Mouse (Mus musculus): ENCODE results near the gene Gm11595. TPM values are rescaled to one million over a fixed set of nuclear protein-coding genes. Genes with fewer than 3 reads are reported as not detected.

Gene Gm11595
- polyA plus RNA-seq, 2 experiments: not detected

GRCm38 (mm10) chr11:99734190-99734589 is 38.5 kb downstream of the Gm11595 start, which contains the start of gene Gm14180:
Gene Gm14180 (minus strand): TSS chr11:99734290.
- Histone ChIP-seq H3K4me3 (ENCODE audit: insufficient read depth in 1 of 2, low read depth in 2 of 2, low read length in 2 of 2) (no peak within 1 kb of the TSS), H3K4me1 (replicated peaks; ENCODE audit: control insufficient read depth in 2 of 2, insufficient read depth in 2 of 2, low read length in 1 of 2) (no peaks in the 10 kb centered on the region), H3K27ac (no peak within 1 kb of the TSS), H3K27me3 (ENCODE audit: control insufficient read depth, insufficient read depth, low read length) (no peaks in the 10 kb centered on the region), H3K36me3 (replicated peaks; ENCODE audit: control insufficient read depth, insufficient read depth, low read depth) (no peaks in the 10 kb centered on the region), H3K4me2 (ENCODE audit: low read depth) (no peak within 1 kb of the TSS), H3K9me3 (ENCODE audit: control insufficient read depth, low read length) (no peaks in the 10 kb centered on the region), H3K9ac (replicated peaks) (no peak within 1 kb of the TSS)
- 35% methylated on average over 2 of the region's 2 CpGs for WGBS (ENCODE audit: insufficient replicate concordance)
- DNase-seq (ENCODE audit: low read depth in 3 of 3, low spot score in 3 of 3) (no peak), ATAC-seq (ENCODE audit: insufficient read depth) (no peak)
- TF ChIP-seq EP300 (IDR thresholded peaks at IDR 0.05; ENCODE audit: low read depth) (no peak), CTCF (IDR thresholded peaks at IDR 0.05; ENCODE audit: low read depth) (no peak)

DNA sequence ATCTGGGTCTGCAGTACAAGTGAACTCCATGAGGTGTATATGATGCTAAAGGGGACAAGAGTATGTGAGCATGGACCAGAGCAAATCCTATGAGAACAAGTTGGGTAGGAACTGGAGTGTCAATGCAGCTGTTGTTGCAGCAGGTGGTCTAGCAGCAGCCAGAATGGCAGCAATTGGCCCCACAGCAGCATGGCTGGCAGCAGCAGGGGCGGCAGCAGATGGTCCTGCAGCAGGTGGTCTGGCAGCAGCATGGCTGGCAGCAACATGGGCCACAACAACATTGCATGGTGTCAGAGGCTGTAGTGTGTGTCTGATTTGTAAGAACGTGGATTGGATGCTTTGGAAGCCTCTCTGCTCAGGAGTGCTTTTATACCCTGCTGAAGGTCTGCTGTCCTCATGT is 48.7 kb downstream of the Gm11595 start:
- WGBS (ENCODE audit: insufficient replicate concordance): 66% methylated on average over 2 of the region's 2 CpGs
- no peak overlapping the region for H3K4me3 ChIP-seq (ENCODE audit: insufficient read depth in 1 of 2, low read depth in 2 of 2, low read length in 2 of 2)
- no peaks in the 10 kb centered on the region for H3K36me3 ChIP-seq (replicated peaks; ENCODE audit: control insufficient read depth, insufficient read depth, low read depth)
- no peak for ATAC-seq (ENCODE audit: insufficient read depth)
- DNase-seq (ENCODE audit: low read depth in 3 of 3, low spot score in 3 of 3): no peak
- H3K27me3 ChIP-seq (ENCODE audit: control insufficient read depth, insufficient read depth, low read length): no peaks in the 10 kb centered on the region
- H3K9ac ChIP-seq (replicated peaks): no peak overlapping the region
- H3K4me2 ChIP-seq (ENCODE audit: low read depth): no peak overlapping the region
- H3K9me3 ChIP-seq (ENCODE audit: control insufficient read depth, low read length): no peaks in the 10 kb centered on the region
- no peak for TF ChIP-seq CTCF (IDR thresholded peaks at IDR 0.05; ENCODE audit: low read depth)
- no peak for TF ChIP-seq EP300 (IDR thresholded peaks at IDR 0.05; ENCODE audit: low read depth)
- H3K4me1 ChIP-seq (replicated peaks; ENCODE audit: control insufficient read depth in 2 of 2, insufficient read depth in 2 of 2, low read length in 1 of 2): no peaks in the 10 kb centered on the region
- H3K27ac ChIP-seq: no peak overlapping the region

Other genes with a start within 250 kb of the Gm11595 start
Only the 30 nearest of the 42 such genes appear.
- gene Krtap9-3, start 174.8 kb downstream of the Gm11595 start, polyA plus RNA-seq (2012; rRNA removed): not detected in 2 replicates
- not detected in 2 replicates for gene Krtap9-3, start 174.8 kb downstream of the Gm11595 start, polyA plus RNA-seq (2014; fragmentation: Nextera tagmentation; extraction: Ambion mirVana)
- gene Gm11938, start 169.6 kb downstream of the Gm11595 start, polyA plus RNA-seq (2012; rRNA removed): not detected in 2 replicates
- gene Gm11938, start 169.6 kb downstream of the Gm11595 start, polyA plus RNA-seq (2014; fragmentation: Nextera tagmentation; extraction: Ambion mirVana): not detected in 2 replicates
- gene Gm11937, start 162.7 kb downstream of the Gm11595 start, polyA plus RNA-seq (2012; rRNA removed): not detected in 2 replicates
- gene Gm11937, start 162.7 kb downstream of the Gm11595 start, polyA plus RNA-seq (2014; fragmentation: Nextera tagmentation; extraction: Ambion mirVana): not detected in 2 replicates
- gene Krtap2-4, start 158.1 kb downstream of the Gm11595 start, polyA plus RNA-seq (2012; rRNA removed): not detected in 2 replicates
- not detected in 2 replicates for gene Krtap2-4, start 158.1 kb downstream of the Gm11595 start, polyA plus RNA-seq (2014; fragmentation: Nextera tagmentation; extraction: Ambion mirVana)
- gene Gm11562, start 152.5 kb downstream of the Gm11595 start, polyA plus RNA-seq (2012; rRNA removed): not detected in 2 replicates
- gene Gm11562, start 152.5 kb downstream of the Gm11595 start, polyA plus RNA-seq (2014; fragmentation: Nextera tagmentation; extraction: Ambion mirVana): not detected in 2 replicates
- gene Krtap4-1, start 144.7 kb downstream of the Gm11595 start, polyA plus RNA-seq (2012; rRNA removed): not detected in 2 replicates
- not detected in 2 replicates for gene Krtap4-1, start 144.7 kb downstream of the Gm11595 start, polyA plus RNA-seq (2014; fragmentation: Nextera tagmentation; extraction: Ambion mirVana)
- gene Krtap4-2, start 137.8 kb downstream of the Gm11595 start, polyA plus RNA-seq (2012; rRNA removed): not detected in 2 replicates
- not detected in 2 replicates for gene Krtap4-2, start 137.8 kb downstream of the Gm11595 start, polyA plus RNA-seq (2014; fragmentation: Nextera tagmentation; extraction: Ambion mirVana)
- gene Krtap4-7, start 128.8 kb downstream of the Gm11595 start, polyA plus RNA-seq (2012; rRNA removed): not detected in 2 replicates
- gene Krtap4-7, start 128.8 kb downstream of the Gm11595 start, polyA plus RNA-seq (2014; fragmentation: Nextera tagmentation; extraction: Ambion mirVana): not detected in 2 replicates
- gene Gm11555, start 122.7 kb downstream of the Gm11595 start, polyA plus RNA-seq (2012; rRNA removed): not detected in 2 replicates
- gene Gm11555, start 122.7 kb downstream of the Gm11595 start, polyA plus RNA-seq (2014; fragmentation: Nextera tagmentation; extraction: Ambion mirVana): not detected in 2 replicates
- gene Gm11563, start 114.0 kb downstream of the Gm11595 start, polyA plus RNA-seq (2012; rRNA removed): not detected in 2 replicates
- gene Gm11563, start 114.0 kb downstream of the Gm11595 start, polyA plus RNA-seq (2014; fragmentation: Nextera tagmentation; extraction: Ambion mirVana): not detected in 2 replicates
- gene Krtap4-6, start 107.0 kb downstream of the Gm11595 start, polyA plus RNA-seq (2012; rRNA removed): not detected in 2 replicates
- gene Krtap4-6, start 107.0 kb downstream of the Gm11595 start, polyA plus RNA-seq (2014; fragmentation: Nextera tagmentation; extraction: Ambion mirVana): not detected in 2 replicates
- not detected in 2 replicates for gene Gm14190, start 82.2 kb downstream of the Gm11595 start, polyA plus RNA-seq (2012; rRNA removed)
- not detected in 2 replicates for gene Gm14190, start 82.2 kb downstream of the Gm11595 start, polyA plus RNA-seq (2014; fragmentation: Nextera tagmentation; extraction: Ambion mirVana)
- not detected in 2 replicates for gene Gm14180, start 38.6 kb downstream of the Gm11595 start, polyA plus RNA-seq (2012; rRNA removed)
- not detected in 2 replicates for gene Gm14180, start 38.6 kb downstream of the Gm11595 start, polyA plus RNA-seq (2014; fragmentation: Nextera tagmentation; extraction: Ambion mirVana)
- not detected in 2 replicates for gene Krtap4-8, start 7.8 kb upstream of the Gm11595 start, polyA plus RNA-seq (2012; rRNA removed)
- gene Krtap4-8, start 7.8 kb upstream of the Gm11595 start, polyA plus RNA-seq (2014; fragmentation: Nextera tagmentation; extraction: Ambion mirVana): not detected in 2 replicates
- gene Krtap4-9, start 12.3 kb upstream of the Gm11595 start, polyA plus RNA-seq (2012; rRNA removed): not detected in 2 replicates
- gene Krtap4-9, start 12.3 kb upstream of the Gm11595 start, polyA plus RNA-seq (2014; fragmentation: Nextera tagmentation; extraction: Ambion mirVana): not detected in 2 replicates
- not detected in 2 replicates for gene Gm11596, start 20.6 kb upstream of the Gm11595 start, polyA plus RNA-seq (2012; rRNA removed)
- not detected in 2 replicates for gene Gm11596, start 20.6 kb upstream of the Gm11595 start, polyA plus RNA-seq (2014; fragmentation: Nextera tagmentation; extraction: Ambion mirVana)
- gene Gm11569, start 26.0 kb upstream of the Gm11595 start, polyA plus RNA-seq (2012; rRNA removed): not detected in 2 replicates
- gene Gm11569, start 26.0 kb upstream of the Gm11595 start, polyA plus RNA-seq (2014; fragmentation: Nextera tagmentation; extraction: Ambion mirVana): not detected in 2 replicates
- not detected in 2 replicates for gene Gm11554, start 31.5 kb upstream of the Gm11595 start, polyA plus RNA-seq (2012; rRNA removed)
- gene Gm11554, start 31.5 kb upstream of the Gm11595 start, polyA plus RNA-seq (2014; fragmentation: Nextera tagmentation; extraction: Ambion mirVana): not detected in 2 replicates
- gene Krtap4-13, start 37.0 kb upstream of the Gm11595 start, polyA plus RNA-seq (2012; rRNA removed): not detected in 2 replicates
- gene Krtap4-13, start 37.0 kb upstream of the Gm11595 start, polyA plus RNA-seq (2014; fragmentation: Nextera tagmentation; extraction: Ambion mirVana): not detected in 2 replicates
- gene Gm11564, start 42.8 kb upstream of the Gm11595 start, polyA plus RNA-seq (2012; rRNA removed): not detected in 2 replicates
- gene Gm11564, start 42.8 kb upstream of the Gm11595 start, polyA plus RNA-seq (2014; fragmentation: Nextera tagmentation; extraction: Ambion mirVana): not detected in 2 replicates
- not detected in 2 replicates for gene 2300003K06Rik, start 65.2 kb upstream of the Gm11595 start, polyA plus RNA-seq (2012; rRNA removed)
- gene 2300003K06Rik, start 65.2 kb upstream of the Gm11595 start, polyA plus RNA-seq (2014; fragmentation: Nextera tagmentation; extraction: Ambion mirVana): not detected in 2 replicates
- 0.11 TPM in 1 of 2 replicates, not detected in the other for gene Krtap4-16, start 78.7 kb upstream of the Gm11595 start, polyA plus RNA-seq (2012; rRNA removed)
- not detected in 2 replicates for gene Krtap4-16, start 78.7 kb upstream of the Gm11595 start, polyA plus RNA-seq (2014; fragmentation: Nextera tagmentation; extraction: Ambion mirVana)
- not detected in 2 replicates for gene Gm11568, start 85.0 kb upstream of the Gm11595 start, polyA plus RNA-seq (2012; rRNA removed)
- gene Gm11568, start 85.0 kb upstream of the Gm11595 start, polyA plus RNA-seq (2014; fragmentation: Nextera tagmentation; extraction: Ambion mirVana): not detected in 2 replicates
- gene Gm11559, start 91.6 kb upstream of the Gm11595 start, polyA plus RNA-seq (2012; rRNA removed): not detected in 2 replicates
- gene Gm11559, start 91.6 kb upstream of the Gm11595 start, polyA plus RNA-seq (2014; fragmentation: Nextera tagmentation; extraction: Ambion mirVana): not detected in 2 replicates
- not detected in 2 replicates for gene Krtap9-1, start 100.5 kb upstream of the Gm11595 start, polyA plus RNA-seq (2012; rRNA removed)
- not detected in 2 replicates for gene Krtap9-1, start 100.5 kb upstream of the Gm11595 start, polyA plus RNA-seq (2014; fragmentation: Nextera tagmentation; extraction: Ambion mirVana)
- not detected in 2 replicates for gene Gm11567, start 106.3 kb upstream of the Gm11595 start, polyA plus RNA-seq (2012; rRNA removed)
- gene Gm11567, start 106.3 kb upstream of the Gm11595 start, polyA plus RNA-seq (2014; fragmentation: Nextera tagmentation; extraction: Ambion mirVana): not detected in 2 replicates
- not detected in 2 replicates for gene Krtap31-1, start 135.0 kb upstream of the Gm11595 start, polyA plus RNA-seq (2012; rRNA removed)
- gene Krtap31-1, start 135.0 kb upstream of the Gm11595 start, polyA plus RNA-seq (2014; fragmentation: Nextera tagmentation; extraction: Ambion mirVana): not detected in 2 replicates
- gene Gm11565, start 141.8 kb upstream of the Gm11595 start, polyA plus RNA-seq (2012; rRNA removed): not detected in 2 replicates
- not detected in 2 replicates for gene Gm11565, start 141.8 kb upstream of the Gm11595 start, polyA plus RNA-seq (2014; fragmentation: Nextera tagmentation; extraction: Ambion mirVana)
- gene Krtap31-2, start 163.4 kb upstream of the Gm11595 start, polyA plus RNA-seq (2012; rRNA removed): not detected in 2 replicates
- not detected in 2 replicates for gene Krtap31-2, start 163.4 kb upstream of the Gm11595 start, polyA plus RNA-seq (2014; fragmentation: Nextera tagmentation; extraction: Ambion mirVana)
- not detected in 2 replicates for gene Krtap9-5, start 175.6 kb upstream of the Gm11595 start, polyA plus RNA-seq (2012; rRNA removed)
- gene Krtap9-5, start 175.6 kb upstream of the Gm11595 start, polyA plus RNA-seq (2014; fragmentation: Nextera tagmentation; extraction: Ambion mirVana): not detected in 2 replicates